Mouse (Mus musculus): ENCODE results near the gene Smpd4.
"Not testable (repeated sequence)": the region's sequence is repeated elsewhere in the genome, so short reads cannot be mapped to it uniquely, and the experiment has no call there.

Smpd4 gene

DNA sequence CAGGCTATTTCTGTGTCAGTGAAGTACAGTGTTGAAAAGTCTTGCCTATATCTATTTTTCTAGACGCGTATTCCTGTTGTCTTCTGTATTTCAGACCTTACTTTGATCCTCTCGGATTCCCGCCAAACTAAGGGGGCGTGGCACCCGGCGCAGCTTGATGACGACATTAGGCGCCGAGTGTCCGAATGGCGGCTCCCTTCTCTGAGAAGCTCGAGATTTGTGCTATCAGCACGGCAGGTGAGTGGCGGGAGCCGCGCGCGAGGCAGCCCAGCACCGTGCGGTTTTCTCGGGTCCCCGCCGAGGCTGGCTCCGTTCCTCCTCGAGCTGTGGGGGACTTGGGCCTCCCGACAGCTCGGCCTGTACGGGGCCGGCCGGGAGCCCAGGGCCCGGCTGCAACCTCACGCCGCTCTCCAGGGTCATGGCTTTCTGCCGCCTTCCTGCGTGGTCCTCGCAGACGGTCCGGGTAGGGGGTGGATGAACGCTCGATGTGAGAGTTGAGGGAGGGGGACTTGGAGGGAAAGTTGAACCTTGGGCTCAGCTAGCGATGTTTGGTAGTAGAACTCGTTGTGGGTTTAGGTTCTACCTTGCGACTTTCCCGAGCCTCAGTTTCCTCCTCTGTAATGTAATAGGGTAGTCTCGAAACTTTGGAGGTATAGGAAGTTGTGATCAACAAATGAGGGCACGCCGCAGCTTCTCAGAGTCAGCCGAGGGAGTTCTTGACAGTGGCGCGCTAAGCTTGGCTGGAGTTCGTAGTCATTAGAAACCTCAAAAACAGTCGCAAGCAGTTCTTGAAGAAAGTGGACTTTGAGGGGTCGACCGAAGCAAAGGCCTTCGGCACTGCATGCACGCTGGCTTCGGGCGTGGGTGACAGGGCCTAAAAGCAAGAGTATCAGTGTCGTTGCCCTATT, at the start of gene Smpd4:
TSS of gene Smpd4 (plus strand) at position 157 of the 908 bp plus-strand sequence.
- DNase-seq (ENCODE audit: low spot score in 2 of 2), result peak; percentile 61 to 85

DNA sequence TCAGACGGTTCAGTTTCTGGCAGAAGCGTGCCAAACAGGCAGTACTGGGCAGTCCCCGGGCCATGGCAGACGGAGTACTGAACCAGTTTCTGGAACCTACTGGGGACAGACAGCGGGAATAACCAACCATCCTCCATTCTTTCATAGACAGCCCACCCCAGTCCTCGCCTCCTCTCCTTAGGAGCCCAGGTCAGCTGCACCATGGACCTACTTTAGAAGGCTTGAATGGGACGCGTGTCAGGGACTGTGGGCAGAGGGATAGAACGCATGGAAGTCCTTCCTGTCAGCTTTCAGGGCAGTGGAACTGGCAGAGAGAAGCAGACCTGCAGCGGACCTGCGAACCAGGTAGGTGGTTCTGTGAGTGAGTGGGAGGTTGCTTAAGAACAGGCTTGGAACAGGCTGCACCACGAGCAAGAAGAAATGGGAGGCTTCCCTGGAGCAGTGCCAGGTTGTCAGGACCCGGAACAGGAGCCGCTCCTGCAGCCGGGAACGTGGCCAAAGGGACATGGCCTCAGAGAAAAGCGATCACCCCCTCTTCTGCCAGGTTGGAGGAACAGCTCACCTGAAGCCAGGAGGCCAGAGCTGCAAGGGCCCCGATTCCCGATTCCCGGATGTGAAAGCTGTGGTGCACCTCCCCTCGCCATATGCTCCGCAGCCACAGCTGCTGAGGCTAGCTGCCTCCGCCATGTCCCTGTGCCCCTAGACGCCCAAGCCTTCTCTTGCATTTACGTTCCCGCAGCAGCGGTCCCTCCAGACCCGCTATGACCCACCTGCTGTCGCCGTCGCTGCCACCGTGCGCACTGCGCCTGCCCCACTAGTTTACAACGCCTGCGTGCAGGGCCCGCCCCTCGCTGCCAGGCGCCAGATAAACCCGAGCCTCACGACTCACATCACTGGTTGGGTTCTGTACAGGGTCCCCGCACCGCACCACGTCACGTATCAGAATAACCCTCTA, 43.0 kb upstream of the Smpd4 start:
- peak in 1 of 2 experiments; percentile 31 for DNase-seq (ENCODE audit: low spot score in 2 of 2)

DNA sequence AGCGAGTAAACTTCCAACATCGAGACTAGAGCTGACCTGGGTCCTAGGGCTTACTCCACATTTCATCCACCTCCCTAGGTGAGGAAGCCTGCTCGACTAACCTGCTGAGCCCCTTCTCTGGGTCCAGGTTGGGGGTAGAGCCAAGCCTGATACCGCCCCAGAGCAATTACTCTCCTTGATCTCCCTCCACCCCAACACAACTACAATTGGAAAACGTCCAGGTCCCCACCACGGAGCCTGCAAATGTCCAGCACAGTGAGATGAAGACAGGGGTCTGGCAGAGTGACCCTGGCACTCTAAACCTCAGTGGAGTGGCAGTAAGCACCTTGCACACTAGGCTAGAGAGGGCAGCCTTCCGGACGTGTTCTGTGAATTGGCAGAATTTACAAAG, 42.3 kb upstream of the Smpd4 start:
- no peak for DNase-seq (ENCODE audit: low spot score in 2 of 2)

DNA sequence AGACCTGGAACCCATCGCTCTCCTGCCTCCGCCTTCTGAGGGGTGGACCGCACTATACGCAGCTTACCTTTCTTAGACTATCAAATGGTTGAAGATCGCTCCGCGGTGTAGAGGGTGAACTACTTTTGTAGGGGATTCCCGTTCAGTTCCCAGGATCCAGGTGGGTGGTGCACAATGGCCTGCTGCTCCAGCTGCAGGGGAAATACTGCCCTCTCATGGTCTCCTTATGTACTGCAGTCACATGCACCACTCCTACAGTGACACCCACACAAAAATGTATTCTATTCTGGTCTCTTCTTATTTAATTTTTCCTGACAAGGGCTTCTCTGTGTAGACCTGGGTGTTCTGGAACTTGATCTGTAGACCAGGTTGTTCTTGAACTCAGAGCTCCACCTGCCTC, 36.1 kb upstream of the Smpd4 start, which contains the start of gene Slc7a4:
TSS of gene Slc7a4 (minus strand) at position 151 of the 400 bp plus-strand sequence.
- no peak for DNase-seq (ENCODE audit: low spot score in 2 of 2)

DNA sequence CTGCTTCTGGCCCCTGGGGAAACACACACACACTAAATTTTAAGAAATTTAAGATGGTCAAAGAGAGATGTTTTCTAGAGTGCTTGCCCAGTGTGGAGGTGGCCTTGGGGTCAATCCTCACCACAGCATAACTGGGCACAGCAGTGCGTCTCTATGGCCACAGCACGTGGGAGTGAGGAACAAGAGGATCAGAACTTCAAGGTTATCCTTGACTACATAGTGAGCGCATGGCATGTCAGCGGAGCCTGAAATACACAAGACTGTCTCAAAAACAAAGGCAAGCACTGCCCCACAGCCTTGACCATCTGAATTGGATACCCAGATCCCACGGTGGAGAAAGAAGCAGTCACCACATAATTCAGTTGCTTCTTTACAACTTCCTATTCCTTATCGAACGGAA, 34.6 kb upstream of the Smpd4 start:
- DNase-seq (ENCODE audit: low spot score in 2 of 2), result no peak

DNA sequence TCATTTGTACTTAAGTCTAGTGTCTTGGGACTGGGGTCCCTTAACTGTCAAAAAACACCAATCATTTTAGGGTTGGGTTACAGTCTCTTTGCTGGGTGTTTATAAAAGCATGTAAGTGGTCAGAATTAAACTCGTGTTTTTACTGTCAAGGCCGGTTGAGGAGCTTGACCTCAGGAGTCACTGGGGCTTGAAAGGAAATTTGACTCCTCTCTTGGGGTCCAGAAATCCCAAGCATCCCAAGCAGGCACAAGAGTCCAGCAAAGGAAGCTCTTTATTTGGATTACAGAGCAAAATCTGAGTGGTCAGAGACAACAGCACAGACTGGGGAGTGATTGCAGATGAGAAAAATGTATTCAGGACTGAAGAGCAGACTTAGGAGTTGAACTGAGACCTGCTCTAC, 28.4 kb upstream of the Smpd4 start:
- no peak for DNase-seq (ENCODE audit: low spot score in 2 of 2)

DNA sequence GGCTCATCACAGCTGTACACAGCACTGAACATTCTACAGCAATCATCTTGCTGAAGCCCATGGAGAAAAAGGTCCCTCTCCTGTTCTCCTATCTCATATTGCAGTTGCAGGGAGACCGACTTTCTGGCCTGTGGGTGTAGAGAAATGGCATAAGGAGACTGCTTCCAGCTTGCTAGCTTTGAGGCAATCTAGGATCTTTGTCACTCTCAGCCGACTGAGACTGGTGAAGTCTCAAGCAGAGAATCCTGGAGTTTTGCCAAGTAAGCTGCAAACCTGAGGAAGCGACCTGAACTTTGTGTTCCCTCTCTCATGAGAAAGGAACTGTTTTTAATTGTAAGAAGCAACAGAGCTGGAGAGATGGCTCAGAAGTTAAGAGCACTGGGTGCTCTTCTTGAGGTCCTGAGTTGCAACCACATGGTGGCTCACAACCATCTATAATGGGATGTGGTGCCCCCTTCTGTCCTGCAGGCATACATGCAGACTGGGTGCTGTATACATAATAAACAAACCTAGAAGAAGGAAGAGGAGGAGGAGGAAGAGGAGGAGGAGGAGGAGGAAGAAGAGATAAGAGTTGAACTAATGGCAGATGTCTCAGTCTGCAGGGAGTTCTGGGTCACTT, 18.1 kb upstream of the Smpd4 start:
- no peak for DNase-seq (ENCODE audit: low spot score in 2 of 2)

DNA sequence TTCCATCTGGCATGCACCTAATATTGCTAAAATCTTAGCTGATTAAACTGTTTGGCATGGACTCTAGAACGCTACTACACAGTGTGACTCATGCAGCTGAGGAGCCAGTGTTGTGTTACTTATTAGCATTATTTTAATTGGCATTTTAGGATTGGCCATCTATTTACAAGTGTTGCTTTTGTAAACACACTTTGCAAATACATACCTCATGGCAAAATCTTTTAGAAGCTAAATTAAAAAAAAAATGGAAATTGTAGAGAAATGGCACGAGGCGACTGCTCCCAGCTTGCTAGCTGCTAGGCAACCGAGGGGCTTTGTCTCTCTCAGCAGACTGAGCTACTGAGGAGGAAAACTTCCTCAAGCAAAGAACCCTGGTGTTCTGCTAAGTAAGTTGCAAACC, 14.2 kb upstream of the Smpd4 start:
- DNase-seq (ENCODE audit: low spot score in 2 of 2), result no peak

DNA sequence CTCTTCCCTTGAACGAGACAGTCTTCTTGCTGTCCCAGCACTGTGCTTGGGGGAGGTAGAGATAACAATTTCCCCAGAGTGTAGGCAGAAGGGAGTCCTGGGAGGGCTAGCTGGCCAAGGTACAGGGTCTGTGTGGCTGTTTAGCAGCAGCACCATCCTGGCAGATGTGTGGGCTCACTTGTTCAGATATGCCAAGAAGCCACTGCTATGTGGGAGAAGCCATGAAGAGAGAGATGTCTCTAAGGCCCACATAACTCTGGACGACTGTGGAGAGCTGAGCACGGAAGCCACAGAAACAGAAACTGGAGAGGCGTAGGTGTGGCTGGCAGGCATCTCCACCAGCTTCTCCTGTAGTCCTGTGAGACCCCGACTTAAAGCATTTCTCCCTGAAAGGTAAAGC, 13.5 kb upstream of the Smpd4 start:
- DNase-seq (ENCODE audit: low spot score in 2 of 2), result no peak

DNA sequence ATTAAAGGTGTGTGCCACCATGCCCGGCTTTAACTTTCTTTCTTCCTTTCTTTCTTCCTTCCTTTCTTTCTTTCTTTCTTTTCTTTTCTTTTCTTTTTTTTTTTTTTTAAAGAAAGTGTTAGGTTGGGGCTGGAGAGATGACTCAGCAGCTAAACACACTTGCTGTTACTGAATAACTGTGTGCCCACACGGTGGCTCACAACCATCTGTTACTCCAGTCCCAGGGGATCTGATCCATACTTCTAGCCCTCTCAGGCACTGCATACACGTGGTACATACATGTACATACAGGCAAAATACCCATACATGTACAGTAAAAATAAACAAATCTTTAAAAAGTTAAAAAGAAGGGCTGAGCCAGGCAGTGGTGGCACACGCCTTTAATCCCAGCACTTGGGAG, 7.8 kb upstream of the Smpd4 start:
- no peak for DNase-seq (ENCODE audit: low spot score in 2 of 2)

DNA sequence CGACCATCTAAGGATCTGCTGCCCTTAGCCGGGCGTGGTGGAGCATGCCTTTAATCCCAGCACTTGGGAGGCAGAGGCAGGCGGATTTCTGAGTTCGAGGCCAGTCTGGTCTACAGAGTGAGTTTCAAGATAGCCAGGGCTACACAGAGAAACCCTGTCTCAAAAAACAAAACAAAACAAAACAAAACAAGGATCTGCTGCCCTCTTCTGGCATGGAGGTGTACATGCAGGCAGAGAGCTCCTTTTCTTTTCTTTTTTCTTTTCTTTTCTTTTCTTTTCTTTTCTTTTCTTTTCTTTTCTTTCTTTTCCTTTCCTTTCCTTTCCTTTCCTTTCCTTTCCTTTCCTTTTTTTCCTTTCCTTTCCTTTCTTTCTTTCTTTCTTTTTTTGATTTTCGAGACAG, 4.4 kb upstream of the Smpd4 start:
- not testable (repeated sequence) for DNase-seq (ENCODE audit: low spot score in 2 of 2)

DNA sequence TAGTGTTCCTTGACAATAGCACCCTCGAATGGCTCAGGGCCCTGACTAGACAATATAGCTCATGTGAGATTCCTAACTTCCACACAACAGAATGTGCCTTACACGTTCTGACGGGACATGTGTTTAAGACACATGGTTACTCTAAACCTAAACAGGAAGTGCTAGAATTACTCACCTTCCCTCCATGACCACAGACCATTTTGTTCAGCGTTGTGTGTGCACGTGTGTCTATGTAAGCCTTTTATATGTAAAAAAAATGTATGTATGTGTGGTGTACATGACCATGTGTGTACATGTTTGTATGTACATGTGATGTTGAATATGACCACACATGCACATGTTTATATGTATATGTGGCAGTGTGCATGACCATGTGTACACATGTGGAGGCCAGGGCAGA, 2.9 kb upstream of the Smpd4 start:
- no peak for DNase-seq (ENCODE audit: low spot score in 2 of 2)

DNA sequence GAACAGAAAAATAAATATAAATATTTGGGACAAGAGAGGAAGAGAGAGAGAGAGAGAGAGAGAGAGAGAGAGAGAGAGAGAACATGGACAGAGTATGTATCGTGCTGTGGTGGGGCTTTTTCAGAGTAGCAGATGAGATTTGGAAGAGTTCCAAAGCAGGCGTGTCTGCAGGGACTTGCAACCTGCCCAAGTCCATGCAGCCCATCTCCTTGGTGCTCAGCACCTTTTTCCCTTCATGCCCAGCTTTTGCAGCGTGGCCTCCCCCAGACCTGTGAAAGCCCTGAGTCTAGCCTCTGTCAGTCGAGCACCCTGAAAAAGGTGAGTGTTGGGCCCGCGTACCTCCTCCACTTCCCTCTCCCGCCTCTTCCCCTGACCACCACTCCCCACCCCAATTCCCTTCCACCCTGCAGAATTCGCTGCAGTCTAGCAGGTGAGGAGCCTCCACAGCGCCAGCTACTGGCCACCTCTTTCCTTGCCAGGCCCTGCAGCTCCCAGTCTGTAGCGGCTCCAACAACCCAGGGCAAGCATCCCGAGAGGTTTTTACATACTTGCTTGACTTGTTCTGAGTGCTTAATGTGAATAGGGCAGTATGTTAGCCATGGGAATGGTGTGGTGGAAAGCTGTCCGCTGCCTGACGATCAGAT, 1.1 kb upstream of the Smpd4 start:
- no peak for DNase-seq (ENCODE audit: low spot score in 2 of 2)

DNA sequence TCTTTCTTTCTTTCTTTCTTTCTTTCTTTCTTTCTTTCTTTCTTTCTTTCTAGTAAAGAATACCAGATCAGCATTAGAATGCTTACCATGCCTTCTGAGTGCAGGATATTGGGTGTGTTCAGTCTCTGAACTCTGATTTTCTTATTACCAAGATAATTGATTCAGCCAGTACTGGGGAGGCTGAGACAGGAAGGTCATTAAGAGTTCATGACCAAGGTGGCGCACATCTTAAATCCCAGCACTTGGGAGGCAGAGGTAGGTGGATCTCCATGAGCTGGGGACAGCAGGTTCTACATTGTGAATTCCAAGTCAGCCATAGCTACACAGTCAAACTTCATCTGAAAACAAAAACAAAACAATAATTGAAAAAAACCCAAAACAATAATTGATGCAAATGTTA, 2.8 kb downstream of the Smpd4 start:
- DNase-seq (ENCODE audit: low spot score in 2 of 2), result no peak

DNA sequence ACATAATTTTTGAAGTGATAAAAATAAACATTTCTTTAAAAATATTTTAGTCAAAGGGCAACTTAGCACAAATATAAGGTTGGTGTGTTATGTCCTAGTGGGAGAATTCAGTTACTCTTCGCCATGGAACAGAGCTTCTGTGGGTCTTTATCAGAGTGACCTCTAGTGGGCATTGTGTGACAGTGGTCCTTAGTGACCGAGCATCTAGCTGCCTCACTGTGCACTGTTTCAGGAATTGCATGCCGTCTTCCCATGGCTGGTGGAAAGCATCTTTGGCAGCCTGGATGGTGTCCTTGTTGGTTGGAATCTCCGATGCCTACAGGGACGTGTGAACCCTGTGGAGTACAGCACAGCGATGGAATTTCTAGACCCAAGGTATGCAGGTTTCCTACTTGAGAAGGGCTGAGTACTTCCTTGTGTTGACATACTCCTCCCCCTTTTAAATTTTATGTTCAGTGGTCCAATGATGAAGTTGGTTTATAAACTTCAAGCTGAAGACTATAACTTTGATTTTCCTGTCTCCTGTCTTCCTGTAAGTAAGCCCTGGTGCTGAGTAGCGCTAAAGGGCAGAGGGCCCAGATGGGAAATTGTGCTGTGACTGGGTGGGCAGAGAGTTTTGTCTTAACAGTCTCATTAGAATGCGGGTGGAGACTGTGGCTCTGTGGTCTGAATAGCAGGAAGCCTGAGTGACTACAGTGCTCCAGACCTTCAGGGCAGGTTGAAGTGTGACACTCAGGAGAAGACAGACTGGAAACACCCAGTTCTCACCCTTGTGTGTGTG, 6.5 kb downstream of the Smpd4 start:
- no peak for DNase-seq (ENCODE audit: low spot score in 2 of 2)

DNA sequence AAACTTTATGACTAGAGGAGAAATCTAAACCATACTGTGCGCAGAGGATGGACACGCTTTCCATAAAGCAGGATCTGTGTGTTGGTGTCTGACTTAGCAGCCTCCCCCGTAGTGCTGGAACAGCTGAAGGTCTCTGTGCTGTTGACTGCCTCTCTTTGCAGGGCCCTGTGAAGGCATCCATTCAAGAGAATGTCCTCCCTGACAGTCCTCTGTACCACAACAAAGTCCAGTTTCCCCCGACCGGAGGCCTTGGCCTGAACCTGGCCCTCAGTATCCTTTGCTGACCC, 7.1 kb downstream of the Smpd4 start:
- DNase-seq (ENCODE audit: low spot score in 2 of 2), result no peak

DNA sequence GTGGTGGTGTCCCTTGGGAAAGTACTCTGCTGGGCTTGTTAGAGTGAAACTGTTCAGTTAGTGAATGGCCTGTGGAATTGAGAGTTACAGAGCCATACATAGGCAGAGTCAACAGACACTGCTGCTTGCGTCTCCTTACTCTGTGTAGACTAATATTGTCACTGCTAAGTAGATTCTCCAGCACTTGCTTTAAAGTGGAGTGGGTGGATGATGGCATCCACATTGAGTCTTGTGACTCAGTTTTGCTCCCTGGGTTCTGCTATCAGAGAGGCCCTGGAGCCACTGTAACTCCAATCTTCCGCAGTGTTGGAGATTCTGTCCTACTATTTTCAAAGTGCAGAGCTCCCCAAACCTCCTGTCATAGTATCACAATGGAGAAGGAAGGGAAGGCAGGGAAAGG, 13.4 kb downstream of the Smpd4 start:
- no peak for DNase-seq (ENCODE audit: low spot score in 2 of 2)

DNA sequence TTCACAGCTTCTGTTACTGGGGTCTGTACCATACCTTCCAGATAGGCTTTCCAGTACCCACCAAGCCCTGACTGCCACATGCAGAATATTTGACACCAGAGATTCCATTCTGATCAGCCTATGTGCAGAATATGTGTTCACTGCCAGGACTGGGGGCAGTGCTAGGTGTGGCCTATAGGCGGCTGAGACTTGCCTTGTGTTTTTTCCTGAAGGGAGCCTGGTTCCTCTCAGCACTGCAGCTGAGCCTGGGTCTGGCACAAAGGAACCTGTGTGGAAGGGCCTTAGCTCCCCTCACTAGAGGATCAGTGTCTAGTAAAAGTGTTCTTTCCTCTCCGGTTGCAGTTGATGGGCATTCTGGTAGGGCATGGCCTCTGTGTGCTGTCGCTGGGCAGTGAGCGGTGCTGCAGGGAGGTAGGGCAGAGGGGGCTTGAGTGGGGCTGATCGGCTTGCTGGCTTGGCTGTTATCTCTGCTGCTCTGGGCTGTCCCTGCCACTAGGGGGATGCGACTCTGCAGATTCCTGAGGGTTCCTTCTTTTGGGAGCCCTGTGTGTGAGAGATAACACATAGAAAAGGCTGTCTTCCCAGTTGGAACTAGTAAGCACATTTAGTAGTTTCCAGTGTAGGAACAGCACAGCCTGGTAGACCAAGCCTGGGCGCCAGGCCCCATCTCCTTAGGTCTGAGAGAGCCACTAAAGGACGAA, 14.5 kb downstream of the Smpd4 start:
- DNase-seq (ENCODE audit: low spot score in 2 of 2), result no peak

DNA sequence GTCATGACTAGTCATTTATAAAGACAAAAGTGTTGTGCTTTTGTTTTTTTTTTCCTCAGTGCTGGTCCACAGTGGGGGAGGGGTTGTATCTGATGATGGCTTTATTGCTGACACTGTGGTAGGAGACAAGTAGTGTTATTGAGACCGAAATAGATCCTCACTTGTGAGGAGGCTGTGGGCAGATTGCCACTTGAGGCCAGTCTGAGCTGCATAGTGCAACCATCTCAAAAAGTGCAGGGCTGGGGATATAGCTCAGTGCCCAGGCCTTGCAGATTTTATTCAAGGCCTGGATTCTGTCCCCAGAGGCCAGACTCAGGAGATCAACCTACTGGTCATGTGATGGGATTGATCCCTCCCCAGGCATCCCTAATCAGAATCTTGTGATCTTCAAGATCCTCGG, 17.8 kb downstream of the Smpd4 start:
- no peak for DNase-seq (ENCODE audit: low spot score in 2 of 2)

DNA sequence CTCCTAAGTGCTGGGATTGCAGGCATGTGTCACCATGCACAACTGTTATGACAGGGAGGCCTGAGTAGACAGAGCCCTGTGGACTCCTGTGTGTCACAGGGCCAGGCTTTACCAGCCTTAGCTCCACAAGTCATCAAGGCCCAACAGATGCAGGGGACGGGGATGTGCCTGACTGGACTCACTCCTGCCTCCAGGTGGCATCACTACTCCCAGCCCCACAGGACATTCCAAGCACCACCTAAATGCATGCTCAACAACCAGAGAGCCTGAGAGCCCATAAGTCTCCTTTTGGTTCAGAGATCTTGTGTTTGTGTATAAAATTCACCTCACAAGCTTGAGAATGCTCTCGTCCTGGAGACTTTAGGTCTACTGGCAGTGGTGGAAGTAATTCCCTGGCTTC, 18.5 kb downstream of the Smpd4 start:
- DNase-seq (ENCODE audit: low spot score in 2 of 2), result no peak
